Mouse (Mus musculus) megakaryocyte-erythroid progenitor cell, adult 5-6 weeks (primary cell): Measurements from ENCODE around the gene Sept4. TPM values are rescaled to one million over a fixed set of nuclear protein-coding genes. Genes with fewer than 3 reads are reported as not detected.

Experiments
- ATAC-seq: replicated peaks from 2 replicates; pipeline ENCODE4 v1.8.0; 2016; ENCODE audit warnings: mild to moderate bottlenecking, inconsistent platforms; ENCODE audit not compliant: severe bottlenecking, poor library complexity, low FRiP score, low TSS enrichment
- total RNA-seq, 2 experiments: library from RNA; stranded (forward) in 1 of 2; stranded (reverse) in 1 of 2; fragments of 200-1000, 215-1000 nt in 1 of 2; fragments of >200 nt in 1 of 2; fragmentation: Nextera tagmentation in 1 of 2; gene quantifications; 2 replicates each; pipeline ENCODE4 v1.2.3; 2014 to 2017

The Sept4 gene
- total RNA-seq, 2 experiments from 2014 or later, result 21.6 to 24.5 TPM

GRCm38 (mm10) chr11:87578249-87578962, 9.7 kb downstream of the Sept4 start:
- ATAC-seq, result peak; percentile 81

GRCm38 (mm10) chr11:87578963-87579601, 10.4 kb downstream of the Sept4 start:
- ATAC-seq, result peak; percentile 49

- no peak for ATAC-seq
Observed at GRCm38 (mm10) chr11:87579713-87580112, 11.0 kb downstream of the Sept4 start.

GRCm38 (mm10) chr11:87580543-87581085, 11.9 kb downstream of the Sept4 start:
- ATAC-seq, result no peak

- ATAC-seq, result no peak
Observed at GRCm38 (mm10) chr11:87581161-87581865, 12.6 kb downstream of the Sept4 start.

GRCm38 (mm10) chr11:87581933-87582710, 13.4 kb downstream of the Sept4 start:
- no peak for ATAC-seq

- ATAC-seq, result no peak
Observed at GRCm38 (mm10) chr11:87583291-87584034, 14.8 kb downstream of the Sept4 start.

- ATAC-seq, result no peak
Observed at GRCm38 (mm10) chr11:87584711-87585505, 16.2 kb downstream of the Sept4 start.

- no peak for ATAC-seq
Observed at GRCm38 (mm10) chr11:87587211-87587874, 18.6 kb downstream of the Sept4 start.

- ATAC-seq, result no peak
Observed at GRCm38 (mm10) chr11:87589605-87590004, 20.9 kb downstream of the Sept4 start.

GRCm38 (mm10) chr11:87590841-87591525, 22.3 kb downstream of the Sept4 start:
- no peak for ATAC-seq

GRCm38 (mm10) chr11:87591526-87592353, 23.0 kb downstream of the Sept4 start, which contains the start of gene Mtmr4:
TSS of gene Mtmr4 (plus strand) at chr11:87592162.
- ATAC-seq, result peak; percentile 93

- peak; percentile 8 for ATAC-seq
Observed at GRCm38 (mm10) chr11:87592354-87592695, 23.6 kb downstream of the Sept4 start.

GRCm38 (mm10) chr11:87592713-87593598, 24.3 kb downstream of the Sept4 start:
- ATAC-seq, result no peak

GRCm38 (mm10) chr11:87595327-87595841, 26.7 kb downstream of the Sept4 start:
- peak; percentile 62 for ATAC-seq
